Mouse (Mus musculus): ENCODE results near the gene Gm16253. TPM values are rescaled to one million over a fixed set of nuclear protein-coding genes. Genes with fewer than 3 reads are reported as not detected.
"Not testable (repeated sequence)": the region's sequence is repeated elsewhere in the genome, so short reads cannot be mapped to it uniquely, and the experiment has no call there.

The Gm16253 gene
- total RNA-seq, 1 experiment from 2014 or later, result not detected

- peak; percentile 96 for ATAC-seq (replicated peaks; ENCODE audit: insufficient number of reproducible peaks, low FRiP score, low TSS enrichment, poor library complexity, severe bottlenecking)
These were observed 17.2 kb downstream of the Gm16253 start, which contains the start of gene Polr3gl for GRCm38 (mm10) chr3:96593790-96594560. Gene Polr3gl (minus strand): TSS chr3:96594181.

- no peak for ATAC-seq (replicated peaks; ENCODE audit: insufficient number of reproducible peaks, low FRiP score, low TSS enrichment, poor library complexity, severe bottlenecking)
These were observed 18.1 kb downstream of the Gm16253 start for GRCm38 (mm10) chr3:96594851-96595250.

GRCm38 (mm10) chr3:96595661-96596060, 18.9 kb downstream of the Gm16253 start:
- no peak for ATAC-seq (replicated peaks; ENCODE audit: insufficient number of reproducible peaks, low FRiP score, low TSS enrichment, poor library complexity, severe bottlenecking)

DNA sequence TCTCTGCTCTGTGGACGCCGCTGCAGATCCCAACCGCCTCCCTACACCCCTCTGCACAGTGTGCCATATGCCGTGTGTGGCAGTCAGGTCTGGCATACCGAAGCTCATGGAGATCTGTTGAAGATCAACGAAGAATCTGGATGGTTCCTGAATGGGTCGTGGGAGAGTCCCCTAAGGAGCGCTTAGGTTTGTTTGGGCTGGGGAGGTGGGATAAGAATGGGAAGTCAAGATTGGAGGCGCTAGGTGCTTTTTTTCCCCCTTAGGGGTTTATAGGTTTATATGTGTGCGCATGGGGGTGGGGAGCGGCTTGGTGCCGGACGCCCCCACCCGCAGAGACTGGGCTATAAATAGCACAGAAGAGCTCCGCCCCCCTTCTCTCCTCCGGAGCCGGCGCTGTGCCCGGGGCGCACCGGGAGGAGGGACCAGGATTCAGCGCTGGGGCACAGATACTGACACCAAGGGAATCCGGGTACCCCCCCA, 19.5 kb downstream of the Gm16253 start, which contains the start of gene Ankrd34a:
Ankrd34a (plus strand) TSS at position 409 of the 480 bp plus-strand sequence.
- no peak for ATAC-seq (replicated peaks; ENCODE audit: insufficient number of reproducible peaks, low FRiP score, low TSS enrichment, poor library complexity, severe bottlenecking)

- ATAC-seq (replicated peaks; ENCODE audit: insufficient number of reproducible peaks, low FRiP score, low TSS enrichment, poor library complexity, severe bottlenecking), result no peak
These were observed 20.1 kb downstream of the Gm16253 start for GRCm38 (mm10) chr3:96596855-96597254.

- no peak for ATAC-seq (replicated peaks; ENCODE audit: insufficient number of reproducible peaks, low FRiP score, low TSS enrichment, poor library complexity, severe bottlenecking)
These were observed 20.7 kb downstream of the Gm16253 start for GRCm38 (mm10) chr3:96597435-96597891.

DNA sequence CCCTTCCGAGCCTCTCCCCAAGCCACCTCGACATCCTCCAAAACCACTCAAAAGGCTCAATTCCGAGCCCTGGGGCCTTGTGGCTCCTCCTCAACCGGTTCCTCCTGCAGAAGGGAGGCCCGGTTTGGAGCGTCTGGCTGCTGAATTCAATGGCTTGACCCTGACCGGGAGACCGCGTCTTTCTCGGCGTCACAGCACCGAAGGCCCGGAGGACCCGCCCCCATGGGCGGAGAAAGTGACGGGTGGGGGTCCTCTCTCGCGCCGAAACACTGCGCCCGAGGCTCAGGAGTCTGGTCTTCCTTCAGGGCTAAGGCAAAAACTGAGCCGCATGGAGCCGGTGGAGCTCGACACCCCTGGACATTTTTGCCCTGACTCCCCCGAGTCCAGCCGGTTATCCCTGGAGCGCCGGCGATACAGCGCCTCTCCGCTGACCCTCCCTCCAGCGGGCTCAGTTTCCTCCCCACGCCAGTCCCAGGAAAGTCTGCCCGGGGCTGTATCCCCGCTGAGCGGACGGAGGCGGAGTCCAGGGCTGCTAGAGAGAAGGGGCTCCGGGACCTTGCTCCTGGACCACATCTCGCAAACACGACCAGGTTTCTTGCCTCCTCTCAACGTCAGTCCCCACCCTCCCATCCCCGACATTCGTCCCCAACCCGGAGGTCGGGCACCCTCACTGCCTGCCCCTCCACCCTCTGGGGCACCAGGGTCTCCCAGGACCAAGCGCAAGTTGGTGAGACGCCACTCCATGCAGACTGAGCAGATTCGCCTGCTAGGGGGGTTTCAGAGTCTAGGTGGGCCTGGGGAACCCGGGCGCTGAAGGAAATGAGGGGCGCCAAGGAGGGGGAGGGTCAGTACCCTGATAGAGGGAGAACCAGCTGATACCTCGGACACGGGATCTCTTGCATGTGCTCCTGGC, 21.6 kb downstream of the Gm16253 start:
- ATAC-seq (replicated peaks; ENCODE audit: insufficient number of reproducible peaks, low FRiP score, low TSS enrichment, poor library complexity, severe bottlenecking), result no peak

DNA sequence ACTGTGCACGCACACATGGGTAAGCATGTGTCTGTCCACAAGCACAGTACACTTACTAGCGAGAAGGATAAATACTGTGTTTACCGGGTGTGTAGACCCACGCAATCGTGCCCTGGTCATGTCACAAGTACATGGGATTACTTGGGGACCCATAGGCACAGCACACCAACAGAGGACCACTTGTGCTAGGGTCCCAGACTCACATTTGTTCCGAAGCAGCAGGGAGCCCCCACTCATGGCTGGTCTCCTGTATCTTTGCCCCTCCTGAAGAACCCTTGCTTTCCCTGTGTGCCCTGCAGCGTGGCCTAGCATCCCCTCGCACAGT, 22.2 kb downstream of the Gm16253 start:
- no peak for ATAC-seq (replicated peaks; ENCODE audit: insufficient number of reproducible peaks, low FRiP score, low TSS enrichment, poor library complexity, severe bottlenecking)

GRCm38 (mm10) chr3:96599411-96599810, 22.6 kb downstream of the Gm16253 start:
- no peak for ATAC-seq (replicated peaks; ENCODE audit: insufficient number of reproducible peaks, low FRiP score, low TSS enrichment, poor library complexity, severe bottlenecking)

DNA sequence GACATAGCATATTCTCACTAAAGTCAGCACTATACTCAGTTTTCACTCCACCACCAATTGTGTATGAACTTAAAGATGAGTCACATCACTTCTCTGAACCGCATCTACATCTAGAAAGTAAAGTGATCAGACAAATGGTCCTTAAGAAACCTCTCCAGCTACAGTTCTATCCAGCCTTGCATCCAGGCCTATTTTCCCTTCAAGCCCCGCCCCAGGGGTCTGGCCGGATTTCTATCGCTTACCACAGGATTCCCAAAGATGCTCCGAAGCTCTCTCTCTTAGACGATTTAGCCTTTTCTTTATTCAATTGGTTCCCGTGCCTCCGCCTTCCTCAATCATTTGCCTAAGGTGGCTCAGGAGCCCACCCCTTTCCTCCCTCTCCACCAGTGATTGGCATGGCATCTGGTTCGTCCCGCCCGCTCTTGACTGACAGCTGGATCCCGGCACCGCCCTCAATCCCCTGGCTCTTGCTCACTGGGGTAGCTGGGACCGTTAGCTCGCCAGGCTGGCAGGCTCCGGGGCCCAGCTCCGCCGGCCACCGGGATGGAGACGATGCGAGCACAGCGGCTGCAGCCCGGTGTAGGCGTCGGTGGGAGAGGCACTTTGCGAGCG, 24.0 kb downstream of the Gm16253 start, which contains the start of gene Lix1l:
Lix1l (plus strand) TSS at position 511 of the 612 bp plus-strand sequence.
- peak; percentile 91 for ATAC-seq (replicated peaks; ENCODE audit: insufficient number of reproducible peaks, low FRiP score, low TSS enrichment, poor library complexity, severe bottlenecking)

GRCm38 (mm10) chr3:96601251-96601787, 24.5 kb downstream of the Gm16253 start:
- ATAC-seq (replicated peaks; ENCODE audit: insufficient number of reproducible peaks, low FRiP score, low TSS enrichment, poor library complexity, severe bottlenecking), result no peak

DNA sequence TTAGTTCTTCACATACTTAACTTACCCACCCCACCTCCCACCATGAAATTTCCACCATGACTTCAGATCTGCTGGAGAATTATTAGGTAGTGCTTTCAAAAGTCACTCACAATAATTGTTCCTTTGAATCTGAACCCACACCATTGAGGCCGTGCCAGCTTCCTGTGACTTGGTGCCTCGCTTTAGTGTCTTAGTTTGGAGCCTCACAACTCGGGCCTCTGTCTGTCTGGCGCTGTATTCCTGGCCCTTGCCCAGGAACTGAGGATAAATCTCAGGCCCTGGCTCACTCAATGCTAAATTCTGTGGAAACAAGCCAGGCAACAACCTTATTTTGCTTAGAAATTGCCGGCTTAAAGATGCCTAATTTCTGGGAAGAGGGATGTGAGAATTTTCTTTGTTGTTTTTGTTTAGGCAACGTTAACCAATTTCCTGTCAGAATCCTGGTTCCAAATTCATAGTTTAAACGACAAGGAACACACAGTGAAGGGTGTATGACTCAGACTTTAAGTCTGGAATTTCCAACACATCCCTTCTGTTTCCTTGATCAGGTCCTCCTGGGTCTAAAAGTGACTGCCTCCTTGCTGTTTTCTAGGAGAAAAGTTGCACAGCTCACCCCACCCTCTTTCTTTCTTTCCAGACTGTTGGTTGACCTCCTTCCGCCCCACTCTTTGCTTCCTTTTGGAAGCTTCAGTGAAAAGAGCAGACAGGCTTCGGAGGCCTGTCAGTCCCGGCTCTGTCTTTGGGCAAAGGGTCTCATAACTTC, 25.3 kb downstream of the Gm16253 start:
- ATAC-seq (replicated peaks; ENCODE audit: insufficient number of reproducible peaks, low FRiP score, low TSS enrichment, poor library complexity, severe bottlenecking), result no peak

DNA sequence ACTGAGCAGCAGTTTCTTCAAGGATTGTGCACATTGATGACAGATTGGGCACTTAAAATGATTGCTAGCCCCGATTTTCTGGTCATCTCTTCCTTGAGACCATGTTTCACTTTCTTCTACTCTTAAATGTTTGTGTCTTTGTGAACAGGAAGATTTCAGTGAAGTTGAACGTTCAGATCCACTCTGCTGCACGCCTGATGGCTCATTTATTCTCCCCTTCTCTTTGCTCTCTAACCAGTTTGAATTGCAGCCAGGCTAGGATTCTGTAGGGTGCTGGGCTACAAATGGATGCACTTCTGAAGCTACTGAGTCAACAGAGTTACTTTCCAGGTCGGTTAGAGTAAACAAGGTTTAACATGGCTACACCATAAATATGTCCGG, 25.9 kb downstream of the Gm16253 start:
- ATAC-seq (replicated peaks; ENCODE audit: insufficient number of reproducible peaks, low FRiP score, low TSS enrichment, poor library complexity, severe bottlenecking), result no peak

DNA sequence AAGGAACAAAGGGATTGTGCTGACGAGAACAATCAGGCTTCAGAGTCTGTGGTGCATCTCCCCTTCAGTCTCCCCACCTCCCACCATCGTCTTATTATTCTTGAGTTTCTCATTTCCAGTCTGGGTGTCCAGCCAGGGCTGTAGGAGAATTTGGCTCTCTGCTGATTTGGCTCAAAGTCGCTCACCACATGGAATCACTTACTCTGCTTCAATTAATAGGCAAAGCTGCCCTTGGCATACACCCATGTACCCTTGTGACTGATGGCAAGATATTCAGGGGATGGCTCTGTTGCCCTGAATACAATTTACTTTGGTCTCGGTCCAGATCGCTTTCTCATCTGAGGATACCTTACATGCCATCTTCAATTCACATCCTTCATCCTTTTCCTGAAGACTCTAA, 26.5 kb downstream of the Gm16253 start:
- ATAC-seq (replicated peaks; ENCODE audit: insufficient number of reproducible peaks, low FRiP score, low TSS enrichment, poor library complexity, severe bottlenecking), result no peak

DNA sequence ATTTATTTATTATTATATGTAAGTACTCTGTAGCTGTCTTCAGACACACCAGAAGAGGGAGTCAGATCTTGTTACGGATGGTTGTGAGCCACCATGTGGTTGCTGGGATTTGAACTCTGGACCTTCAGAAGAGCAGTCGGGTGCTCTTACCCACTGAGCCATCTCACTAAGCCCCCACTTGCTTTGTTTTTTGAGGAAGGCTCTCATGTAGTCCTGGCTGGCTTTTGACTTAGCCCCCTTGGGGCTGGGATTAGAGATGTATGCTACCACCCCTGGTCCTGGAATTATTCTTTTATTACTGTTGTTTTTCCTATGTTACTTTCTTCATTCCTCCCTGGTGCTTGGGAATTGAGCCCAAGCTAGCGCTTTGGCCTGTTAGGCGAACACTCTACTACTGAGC, 29.2 kb downstream of the Gm16253 start:
- ATAC-seq (replicated peaks; ENCODE audit: insufficient number of reproducible peaks, low FRiP score, low TSS enrichment, poor library complexity, severe bottlenecking), result not testable (repeated sequence)

GRCm38 (mm10) chr3:96606618-96607017, 29.8 kb downstream of the Gm16253 start:
- no peak for ATAC-seq (replicated peaks; ENCODE audit: insufficient number of reproducible peaks, low FRiP score, low TSS enrichment, poor library complexity, severe bottlenecking)

DNA sequence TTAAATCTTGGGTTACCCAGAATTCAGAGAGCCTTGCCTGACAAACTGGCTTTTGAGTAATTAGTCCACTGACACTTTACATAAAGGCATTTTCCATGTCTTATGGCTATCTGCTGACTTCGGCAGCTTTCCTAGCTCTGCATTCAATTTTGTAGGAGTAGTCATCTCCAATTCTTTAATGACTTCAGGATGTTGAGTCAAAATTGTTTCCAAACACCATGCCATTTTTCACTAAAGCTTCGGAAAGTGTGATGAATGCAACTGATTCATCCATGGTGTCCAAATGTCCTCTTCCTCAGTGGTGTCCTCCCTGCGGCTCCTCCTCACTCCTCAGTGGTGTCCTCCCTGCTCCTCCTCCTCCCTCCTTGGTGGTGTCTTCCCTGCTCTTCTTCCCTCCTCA, 41.2 kb downstream of the Gm16253 start:
- no peak for ATAC-seq (replicated peaks; ENCODE audit: insufficient number of reproducible peaks, low FRiP score, low TSS enrichment, poor library complexity, severe bottlenecking)

DNA sequence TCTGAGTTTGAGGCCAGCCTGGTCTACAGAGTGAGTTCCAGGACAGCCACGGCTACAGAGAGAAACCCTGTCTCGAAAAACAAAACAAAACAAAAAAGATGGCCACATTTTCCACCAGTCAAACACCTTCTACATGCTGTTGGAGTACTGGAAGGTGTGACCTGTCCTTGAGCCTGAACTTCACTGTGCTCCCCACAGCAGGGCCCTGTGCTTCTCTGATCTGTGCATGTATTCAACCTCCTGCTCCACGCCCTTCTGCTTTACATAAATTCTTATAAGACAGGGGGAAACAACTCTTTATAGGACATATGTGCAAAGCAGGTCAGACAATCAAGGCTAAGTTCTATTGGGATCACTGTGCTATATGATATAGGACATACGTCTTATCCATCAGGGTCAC, 46.4 kb downstream of the Gm16253 start:
- no peak for ATAC-seq (replicated peaks; ENCODE audit: insufficient number of reproducible peaks, low FRiP score, low TSS enrichment, poor library complexity, severe bottlenecking)
